Comparison of ENCODE assay signal across 12 mouse cellular contexts in genomic region chr2:51099987-51100386, GRCm38 (mm10). TPM values are rescaled to one million over a fixed set of nuclear protein-coding genes. Genes with fewer than 3 reads are reported as not detected.
DNase-seq lines count a peak whose midpoint lies in the region; ATAC-seq and TF ChIP-seq lines count a peak whose summit lies in the region.
"Had no signal": no experiment of that assay in that cellular context is flagged by ENCODE, and none has a peak within 500 bp of the region (broad histone marks: within the 10 kb centered on the region; RNA-seq: fewer than 3 reads in every experiment).

No protein-coding gene starts in this region.

- H3K9me3 ChIP-seq in kidney, embryonic 16.5 days (ENCODE audit: low read length) = no peaks in the 10 kb centered on the region
- H3K9me3 ChIP-seq in embryonic facial prominence, embryonic 13.5 days = no peaks in the 10 kb centered on the region
- no peaks in the 10 kb centered on the region for H3K9me3 ChIP-seq in hindbrain, embryonic 14.5 days (ENCODE audit: control insufficient read depth, low read length)
- H3K9me3 ChIP-seq: intestine, embryonic 15.5 days had no signal

- H3K4me1 ChIP-seq in kidney, embryonic 16.5 days (ENCODE audit: insufficient read depth, low read length) = peaks cover 5% of the 10 kb centered on the region; the same call in 1 of the 2 replicates
- peaks cover 11% of the 10 kb centered on the region for H3K4me1 ChIP-seq in embryonic facial prominence, embryonic 13.5 days
- no peaks in the 10 kb centered on the region for H3K4me1 ChIP-seq in hindbrain, embryonic 14.5 days (replicated peaks; ENCODE audit: control insufficient read depth, insufficient read depth, low read length)
- no peaks in the 10 kb centered on the region for H3K4me1 ChIP-seq in thymus, adult 2 months (replicated peaks; ENCODE audit: control insufficient read depth, insufficient read depth, low read length)
- H3K4me1 ChIP-seq: intestine, embryonic 15.5 days had no signal

- no peak for TF ChIP-seq CTCF in thymus, adult 2 months (IDR thresholded peaks at IDR 0.05; ENCODE audit: borderline replicate concordance, control insufficient read depth, extremely low read depth, insufficient read depth, low read length, poor library complexity)

- H3K27me3 ChIP-seq in kidney, embryonic 16.5 days (ENCODE audit: insufficient read depth, low read length) = no peaks in the 10 kb centered on the region
- H3K27me3 ChIP-seq in embryonic facial prominence, embryonic 13.5 days = no peaks in the 10 kb centered on the region
- no peaks in the 10 kb centered on the region for H3K27me3 ChIP-seq in hindbrain, embryonic 14.5 days (ENCODE audit: control insufficient read depth, insufficient read depth, low read length)
- H3K27me3 ChIP-seq in thymus, adult 2 months (ENCODE audit: control insufficient read depth, insufficient read depth, low read length) = no peaks in the 10 kb centered on the region
- H3K27me3 ChIP-seq: intestine, embryonic 15.5 days had no signal

- no peak for TF ChIP-seq POLR2A in thymus, adult 2 months (IDR thresholded peaks at IDR 0.05; ENCODE audit: control insufficient read depth, extremely low read depth, insufficient read depth, low read length, poor library complexity)

- no peak for DNase-seq in kidney, adult 9 months
- peak; percentile 51 to 56 for DNase-seq in gastrocnemius, postnatal 36 days
- peak; percentile 33 for DNase-seq in hindbrain, embryonic 14.5 days (ENCODE audit: low spot score)
- no peak for DNase-seq in thymus, adult 2 months
- DNase-seq in frontal cortex, adult 2 months (ENCODE audit: extremely low spot score in 1 of 2, low spot score in 1 of 2) = no peak
- DNase-seq: layer of hippocampus, postnatal 36 days; thymus, postnatal 25 days had no signal

- H3K9ac ChIP-seq in kidney, embryonic 16.5 days (replicated peaks; ENCODE audit: low read length) = no peak overlapping the region
- no peak overlapping the region for H3K9ac ChIP-seq in embryonic facial prominence, embryonic 13.5 days
- no peak overlapping the region for H3K9ac ChIP-seq in hindbrain, embryonic 14.5 days
- H3K9ac ChIP-seq: intestine, embryonic 15.5 days; liver, embryonic 14.5 days had no signal

- H3K4me3 ChIP-seq in kidney, embryonic 16.5 days (ENCODE audit: low read length) = no peak overlapping the region
- no peak overlapping the region for H3K4me3 ChIP-seq in embryonic facial prominence, embryonic 13.5 days
- no peak overlapping the region for H3K4me3 ChIP-seq in hindbrain, embryonic 14.5 days (replicated peaks; ENCODE audit: low read length)
- H3K4me3 ChIP-seq in thymus, adult 2 months (ENCODE audit: control insufficient read depth, insufficient read depth, low read length) = no peak overlapping the region
- H3K4me3 ChIP-seq: intestine, embryonic 15.5 days had no signal

- no peak overlapping the region for H3K4me2 ChIP-seq in kidney, embryonic 16.5 days (replicated peaks; ENCODE audit: low read depth, low read length)
- H3K4me2 ChIP-seq in embryonic facial prominence, embryonic 13.5 days = no peak overlapping the region
- no peak overlapping the region for H3K4me2 ChIP-seq in hindbrain, embryonic 14.5 days (replicated peaks)
- H3K4me2 ChIP-seq: intestine, embryonic 15.5 days had no signal

- no peaks in the 10 kb centered on the region for H3K36me3 ChIP-seq in kidney, embryonic 16.5 days (ENCODE audit: insufficient read depth, low read length)
- no peaks in the 10 kb centered on the region for H3K36me3 ChIP-seq in embryonic facial prominence, embryonic 13.5 days
- H3K36me3 ChIP-seq in hindbrain, embryonic 14.5 days (replicated peaks; ENCODE audit: control insufficient read depth, insufficient read depth) = no peaks in the 10 kb centered on the region
- no peaks in the 10 kb centered on the region for H3K36me3 ChIP-seq in thymus, adult 2 months (ENCODE audit: control insufficient read depth, insufficient read depth, low read length)
- H3K36me3 ChIP-seq: intestine, embryonic 15.5 days had no signal

- ATAC-seq in kidney, embryonic 16.5 days (ENCODE audit: low FRiP score, low TSS enrichment) = no peak
- no peak for ATAC-seq in embryonic facial prominence, embryonic 13.5 days (ENCODE audit: insufficient number of reproducible peaks, insufficient read depth, low FRiP score, low TSS enrichment, low read depth)
- ATAC-seq in hindbrain, embryonic 14.5 days (ENCODE audit: low FRiP score) = no peak
- ATAC-seq in activated CD4-positive, CD25-positive, alpha-beta regulatory T cell, adult 4 months = no peak
- ATAC-seq: intestine, embryonic 15.5 days had no signal

- H3K27ac ChIP-seq in kidney, embryonic 16.5 days (ENCODE audit: low read length) = peak overlapping the region; percentile 68; the same call in 1 of the 2 replicates
- peak overlapping the region; percentile 51; the same call in 1 of the 2 replicates for H3K27ac ChIP-seq in embryonic facial prominence, embryonic 13.5 days
- H3K27ac ChIP-seq in hindbrain, embryonic 14.5 days = no peak overlapping the region
- no peak overlapping the region for H3K27ac ChIP-seq in thymus, adult 2 months (ENCODE audit: control insufficient read depth, insufficient read depth, low read length)
- H3K27ac ChIP-seq: intestine, embryonic 15.5 days; liver, embryonic 14.5 days had no signal

- intact Hi-C loops in gastrocnemius, postnatal 36 days (cut with DNase I) = no loop called here

- WGBS in kidney, embryonic 16.5 days = 47% methylated on average over 9 of the region's 9 CpGs
- WGBS in embryonic facial prominence, embryonic 13.5 days = 49% methylated on average over 9 of the region's 9 CpGs
- 38% methylated on average over 9 of the region's 9 CpGs for WGBS in hindbrain, embryonic 14.5 days
- WGBS in thymus, adult 2 months = 93% methylated on average over 9 of the region's 9 CpGs

RNA-seq across cellular contexts. Expression of gene Rnd3, which starts 48.9 kb away (rescaled TPM):
- polyA plus RNA-seq in kidney, embryonic 16.5 days (2015; fragmentation: Nextera tagmentation; extraction: Ambion mirVana) = 42.9 and 43.7 TPM in 2 replicates
- 135 and 140 TPM in 2 replicates for polyA plus RNA-seq in embryonic facial prominence, embryonic 13.5 days (2015; fragmentation: Nextera tagmentation; extraction: Ambion mirVana)
- total RNA-seq in gastrocnemius, postnatal 36 days (2021) = 1 to 10 TPM; 6.5 to 9.0 TPM
- 125 and 150 TPM in 2 replicates for polyA plus RNA-seq in hindbrain, embryonic 14.5 days (2014; fragmentation: Nextera tagmentation; extraction: Ambion mirVana)
- polyA plus RNA-seq in activated CD4-positive, CD25-positive, alpha-beta regulatory T cell, adult 4 months (2017; shearing (Covaris generic)) = under 1 TPM in 1 of 2 experiments, not detected in 1; 0.17 TPM
- polyA plus RNA-seq in thymus, adult 2 months (2012; rRNA removed) = 0.83 and 1.0 TPM in 2 replicates
- polyA plus RNA-seq in frontal cortex, adult 2 months (2012; rRNA removed) = 26.7 and 27.7 TPM in 2 replicates

Comparison
In these comparisons a context has a peak if more than half of its experiments do, and no peak if none do; other contexts are left out.
1. H3K27ac ChIP-seq: peak in kidney, embryonic 16.5 days (single experiment) and embryonic facial prominence, embryonic 13.5 days (single experiment); none in hindbrain, embryonic 14.5 days (single experiment) and thymus, adult 2 months (single experiment).
2. DNase-seq: peak in gastrocnemius, postnatal 36 days (2 of 2) and hindbrain, embryonic 14.5 days (single experiment); none in kidney, adult 9 months (single experiment), thymus, adult 2 months (single experiment) and frontal cortex, adult 2 months (0 of 2).
3. RNA of gene Rnd3, which starts 48.9 kb away (polyA plus RNA-seq): 135 to 140 TPM in embryonic facial prominence, embryonic 13.5 days, 125 to 150 TPM in hindbrain, embryonic 14.5 days, 42.9 to 43.7 TPM in kidney, embryonic 16.5 days and 26.7 to 27.7 TPM in frontal cortex, adult 2 months; 0.83 to 1.0 TPM in thymus, adult 2 months and 0.17 TPM in activated CD4-positive, CD25-positive, alpha-beta regulatory T cell, adult 4 months; every median in the first group is over 10 times any median in the second.